Mouse (Mus musculus): ENCODE results near the gene Fbxo30. TPM values are rescaled to one million over a fixed set of nuclear protein-coding genes. Genes with fewer than 3 reads are reported as not detected.
"Not testable (repeated sequence)": the region's sequence is repeated elsewhere in the genome, so short reads cannot be mapped to it uniquely, and the experiment has no call there.

Gene Fbxo30
- polyA plus RNA-seq, 2 experiments: 12.3 to 38.4 TPM

GRCm38 (mm10) chr10:11260119-11260518 lies 21.0 kb upstream of the Fbxo30 start:
- no peak for ATAC-seq (ENCODE audit: insufficient read depth)
- Histone ChIP-seq H3K4me3 (ENCODE audit: insufficient read depth in 1 of 2, low read depth in 2 of 2, low read length in 2 of 2) (no peak overlapping the region), H3K9me3 (ENCODE audit: control insufficient read depth, low read length) (no peaks in the 10 kb centered on the region), H3K4me2 (ENCODE audit: low read depth) (no peak overlapping the region), H3K27me3 (ENCODE audit: control insufficient read depth, insufficient read depth, low read length) (no peaks in the 10 kb centered on the region), H3K36me3 (replicated peaks; ENCODE audit: control insufficient read depth, insufficient read depth, low read depth) (no peaks in the 10 kb centered on the region), H3K4me1 (replicated peaks; ENCODE audit: control insufficient read depth in 2 of 2, insufficient read depth in 2 of 2, low read length in 1 of 2) (no peaks in the 10 kb centered on the region), H3K27ac (no peak overlapping the region), H3K9ac (replicated peaks) (no peak overlapping the region)
- TF ChIP-seq CTCF (IDR thresholded peaks at IDR 0.05; ENCODE audit: low read depth): no peak
- no peak for TF ChIP-seq EP300 (IDR thresholded peaks at IDR 0.05; ENCODE audit: low read depth)
- no peak for DNase-seq (ENCODE audit: low read depth in 3 of 3, low spot score in 3 of 3)

GRCm38 (mm10) chr10:11262292-11262691 lies 18.8 kb upstream of the Fbxo30 start:
- H3K9ac ChIP-seq (replicated peaks); H3K27me3 ChIP-seq (ENCODE audit: control insufficient read depth, insufficient read depth, low read length); DNase-seq (ENCODE audit: low read depth in 3 of 3, low spot score in 3 of 3); H3K4me1 ChIP-seq (replicated peaks; ENCODE audit: control insufficient read depth in 2 of 2, insufficient read depth in 2 of 2, low read length in 1 of 2); H3K4me3 ChIP-seq (ENCODE audit: insufficient read depth in 1 of 2, low read depth in 2 of 2, low read length in 2 of 2); H3K9me3 ChIP-seq (ENCODE audit: control insufficient read depth, low read length); H3K36me3 ChIP-seq (replicated peaks; ENCODE audit: control insufficient read depth, insufficient read depth, low read depth); ATAC-seq (ENCODE audit: insufficient read depth); H3K4me2 ChIP-seq (ENCODE audit: low read depth); H3K27ac ChIP-seq: not testable (repeated sequence)
- 54% methylated on average over 2 of the region's 2 CpGs for WGBS (ENCODE audit: insufficient replicate concordance)

- not testable (repeated sequence) for H3K9me3 ChIP-seq (ENCODE audit: control insufficient read depth, low read length); H3K36me3 ChIP-seq (replicated peaks; ENCODE audit: control insufficient read depth, insufficient read depth, low read depth); H3K4me3 ChIP-seq (ENCODE audit: insufficient read depth in 1 of 2, low read depth in 2 of 2, low read length in 2 of 2); H3K27me3 ChIP-seq (ENCODE audit: control insufficient read depth, insufficient read depth, low read length); H3K9ac ChIP-seq (replicated peaks); DNase-seq (ENCODE audit: low read depth in 3 of 3, low spot score in 3 of 3); H3K4me1 ChIP-seq (replicated peaks; ENCODE audit: control insufficient read depth in 2 of 2, insufficient read depth in 2 of 2, low read length in 1 of 2); ATAC-seq (ENCODE audit: insufficient read depth); H3K27ac ChIP-seq; H3K4me2 ChIP-seq (ENCODE audit: low read depth)
- 64% methylated on average over 2 of the region's 2 CpGs for WGBS (ENCODE audit: insufficient replicate concordance)
These were observed 17.3 kb upstream of the Fbxo30 start for GRCm38 (mm10) chr10:11263795-11264194.

GRCm38 (mm10) chr10:11269165-11269564 lies 12.0 kb upstream of the Fbxo30 start:
- no peaks in the 10 kb centered on the region for H3K36me3 ChIP-seq (replicated peaks; ENCODE audit: control insufficient read depth, insufficient read depth, low read depth)
- no peak for DNase-seq (ENCODE audit: low read depth in 3 of 3, low spot score in 3 of 3)
- H3K9ac ChIP-seq (replicated peaks): no peak overlapping the region
- ATAC-seq (ENCODE audit: insufficient read depth): no peak
- H3K27ac ChIP-seq: no peak overlapping the region
- no peaks in the 10 kb centered on the region for H3K9me3 ChIP-seq (ENCODE audit: control insufficient read depth, low read length)
- H3K4me1 ChIP-seq (replicated peaks; ENCODE audit: control insufficient read depth in 2 of 2, insufficient read depth in 2 of 2, low read length in 1 of 2): no peaks in the 10 kb centered on the region
- no peak for TF ChIP-seq CTCF (IDR thresholded peaks at IDR 0.05; ENCODE audit: low read depth)
- TF ChIP-seq EP300 (IDR thresholded peaks at IDR 0.05; ENCODE audit: low read depth): no peak
- no peaks in the 10 kb centered on the region for H3K27me3 ChIP-seq (ENCODE audit: control insufficient read depth, insufficient read depth, low read length)
- no peak overlapping the region for H3K4me2 ChIP-seq (ENCODE audit: low read depth)
- no peak overlapping the region for H3K4me3 ChIP-seq (ENCODE audit: insufficient read depth in 1 of 2, low read depth in 2 of 2, low read length in 2 of 2)

- H3K9ac ChIP-seq (replicated peaks): no peak overlapping the region
- H3K27ac ChIP-seq: no peak overlapping the region
- H3K4me3 ChIP-seq (ENCODE audit: insufficient read depth in 1 of 2, low read depth in 2 of 2, low read length in 2 of 2): no peak overlapping the region
- H3K36me3 ChIP-seq (replicated peaks; ENCODE audit: control insufficient read depth, insufficient read depth, low read depth): no peaks in the 10 kb centered on the region
- DNase-seq (ENCODE audit: low read depth in 3 of 3, low spot score in 3 of 3) (no peak), ATAC-seq (ENCODE audit: insufficient read depth) (no peak)
- H3K4me1 ChIP-seq (replicated peaks; ENCODE audit: control insufficient read depth in 2 of 2, insufficient read depth in 2 of 2, low read length in 1 of 2): no peaks in the 10 kb centered on the region
- H3K27me3 ChIP-seq (ENCODE audit: control insufficient read depth, insufficient read depth, low read length): no peaks in the 10 kb centered on the region
- H3K4me2 ChIP-seq (ENCODE audit: low read depth): no peak overlapping the region
- no peaks in the 10 kb centered on the region for H3K9me3 ChIP-seq (ENCODE audit: control insufficient read depth, low read length)
- TF ChIP-seq CTCF (IDR thresholded peaks at IDR 0.05; ENCODE audit: low read depth) (no peak), EP300 (IDR thresholded peaks at IDR 0.05; ENCODE audit: low read depth) (no peak)
- WGBS (ENCODE audit: insufficient replicate concordance): 69% methylated on average over 1 of the region's 1 CpGs
These were observed 6.7 kb upstream of the Fbxo30 start for GRCm38 (mm10) chr10:11274431-11274830.

GRCm38 (mm10) chr10:11280235-11280577 lies 924 bp upstream of the Fbxo30 start:
- Histone ChIP-seq H3K4me3 (ENCODE audit: insufficient read depth in 1 of 2, low read depth in 2 of 2, low read length in 2 of 2) (peak overlapping the region; percentile 67 to 100), H3K9ac (replicated peaks) (peak overlapping the region; percentile 100), H3K4me2 (ENCODE audit: low read depth) (peak overlapping the region; percentile 81), H3K36me3 (replicated peaks; ENCODE audit: control insufficient read depth, insufficient read depth, low read depth) (no peaks in the 10 kb centered on the region; the same call in 1 of the 2 replicates), H3K9me3 (ENCODE audit: control insufficient read depth, low read length) (no peaks in the 10 kb centered on the region), H3K4me1 (replicated peaks; ENCODE audit: control insufficient read depth in 2 of 2, insufficient read depth in 2 of 2, low read length in 1 of 2) (peaks cover 10 to 12% of the 10 kb centered on the region in 2 experiments), H3K27ac (peak overlapping the region; percentile 84), H3K27me3 (ENCODE audit: control insufficient read depth, insufficient read depth, low read length) (no peaks in the 10 kb centered on the region)
- TF ChIP-seq EP300 (IDR thresholded peaks at IDR 0.05; ENCODE audit: low read depth) (no peak), CTCF (IDR thresholded peaks at IDR 0.05; ENCODE audit: low read depth) (no peak)
- 7% methylated on average over 6 of the region's 6 CpGs for WGBS (ENCODE audit: insufficient replicate concordance)
- DNase-seq (ENCODE audit: low read depth in 3 of 3, low spot score in 3 of 3) (no peak), ATAC-seq (ENCODE audit: insufficient read depth) (no peak)
